Mouse (Mus musculus) myocyte (in vitro differentiated cells): Measurements from ENCODE around the gene 5031439G07Rik.

Experiments
- CEBPB ChIP-seq: IDR thresholded peaks from 2 replicates; pipeline ENCODE4 v1.6.1; 2011; ENCODE audit warnings: mild to moderate bottlenecking, moderate library complexity; ENCODE audit not compliant: poor library complexity, insufficient read depth, severe bottlenecking
- E2F4 ChIP-seq: IDR thresholded peaks from one replicate; pipeline ENCODE4 v1.6.1; 2011; ENCODE audit warnings: mild to moderate bottlenecking, control low read depth, moderate library complexity; ENCODE audit not compliant: insufficient read depth
- MYOD1 ChIP-seq, 3 experiments: IDR thresholded peaks; one replicate each; pipeline ENCODE4 v1.6.1; 2011; ENCODE audit warnings: control low read depth in 2 of 3, low read depth in 2 of 3, mild to moderate bottlenecking in 2 of 3, moderate library complexity in 1 of 3; ENCODE audit not compliant: insufficient read length in 2 of 3, control insufficient read depth in 1 of 3
- MYOG ChIP-seq, 3 experiments: IDR thresholded peaks; one replicate each; pipeline ENCODE4 v1.6.1; 2011; ENCODE audit warnings: control low read depth in 2 of 3, low read depth in 2 of 3, mild to moderate bottlenecking in 2 of 3; ENCODE audit not compliant: insufficient read length in 2 of 3, control insufficient read depth in 1 of 3, insufficient read depth in 1 of 3
- POLR2A ChIP-seq: IDR thresholded peaks from one replicate; pipeline ENCODE4 v1.6.1; 2011; ENCODE audit warnings: low read depth, mild to moderate bottlenecking, control low read depth, moderate library complexity; ENCODE audit not compliant: insufficient read length
- POLR2AphosphoS2 ChIP-seq: IDR thresholded peaks from one replicate; pipeline ENCODE4 v1.6.1; 2011; ENCODE audit warnings: low read depth, control low read depth; ENCODE audit not compliant: insufficient read length
- REST ChIP-seq: IDR thresholded peaks from one replicate; pipeline ENCODE4 v1.6.1; 2011; ENCODE audit warnings: mild to moderate bottlenecking, control low read depth, moderate library complexity; ENCODE audit not compliant: insufficient read depth, insufficient read length
- SRF ChIP-seq: IDR thresholded peaks from one replicate; pipeline ENCODE4 v1.6.1; 2011; ENCODE audit warnings: low read depth; ENCODE audit not compliant: control insufficient read depth, insufficient read length

GRCm38 (mm10) chr15:84995041-84995440, 6.7 kb upstream of the 5031439G07Rik start:
- no peak for TF ChIP-seq POLR2A
- TF ChIP-seq MYOG (IDR thresholded peaks at IDR 0.05; ENCODE audit: control insufficient read depth in 1 of 3, insufficient read depth in 1 of 3, insufficient read length in 2 of 3, low read depth in 2 of 3) = no peak
- no peak for TF ChIP-seq MYOD1 (IDR thresholded peaks at IDR 0.05; ENCODE audit: control insufficient read depth in 1 of 3, insufficient read length in 2 of 3, low read depth in 2 of 3)
- TF ChIP-seq E2F4 = no peak
- TF ChIP-seq SRF = no peak
- no peak for TF ChIP-seq CEBPB
- TF ChIP-seq POLR2AphosphoS2 = no peak
- TF ChIP-seq REST = no peak
